Mouse (Mus musculus): Measurements from ENCODE around the gene Cers6. TPM values are rescaled to one million over a fixed set of nuclear protein-coding genes. Genes with fewer than 3 reads are reported as not detected.

Cers6 gene
- polyA plus RNA-seq, 1 experiment from 2014 or later = 40.5 TPM

GRCm38 (mm10) chr2:69011860-69012259, 150.6 kb downstream of the Cers6 start:
- H3K36me3 ChIP-seq = no peaks in the 10 kb centered on the region
- H3K27ac ChIP-seq = no peak overlapping the region
- no peak overlapping the region for H3K4me2 ChIP-seq (replicated peaks)
- H3K4me1 ChIP-seq (replicated peaks) = no peaks in the 10 kb centered on the region
- no peak overlapping the region for H3K4me3 ChIP-seq (replicated peaks)
- H3K27me3 ChIP-seq (replicated peaks) = no peaks in the 10 kb centered on the region
- no peak for ATAC-seq
- no peaks in the 10 kb centered on the region for H3K9me3 ChIP-seq
- no peak overlapping the region for H3K9ac ChIP-seq
- WGBS = 79% methylated on average over 2 of the region's 2 CpGs

- Histone ChIP-seq H3K4me1 (replicated peaks) (no peaks in the 10 kb centered on the region), H3K36me3 (no peaks in the 10 kb centered on the region), H3K4me2 (replicated peaks) (no peak overlapping the region), H3K4me3 (replicated peaks) (no peak overlapping the region), H3K27me3 (replicated peaks) (no peaks in the 10 kb centered on the region), H3K9me3 (no peaks in the 10 kb centered on the region), H3K27ac (no peak overlapping the region), H3K9ac (no peak overlapping the region)
- WGBS = 85% methylated on average over 9 of the region's 9 CpGs
- no peak for ATAC-seq
Observed at GRCm38 (mm10) chr2:69014241-69014640, 153.0 kb downstream of the Cers6 start.

DNA sequence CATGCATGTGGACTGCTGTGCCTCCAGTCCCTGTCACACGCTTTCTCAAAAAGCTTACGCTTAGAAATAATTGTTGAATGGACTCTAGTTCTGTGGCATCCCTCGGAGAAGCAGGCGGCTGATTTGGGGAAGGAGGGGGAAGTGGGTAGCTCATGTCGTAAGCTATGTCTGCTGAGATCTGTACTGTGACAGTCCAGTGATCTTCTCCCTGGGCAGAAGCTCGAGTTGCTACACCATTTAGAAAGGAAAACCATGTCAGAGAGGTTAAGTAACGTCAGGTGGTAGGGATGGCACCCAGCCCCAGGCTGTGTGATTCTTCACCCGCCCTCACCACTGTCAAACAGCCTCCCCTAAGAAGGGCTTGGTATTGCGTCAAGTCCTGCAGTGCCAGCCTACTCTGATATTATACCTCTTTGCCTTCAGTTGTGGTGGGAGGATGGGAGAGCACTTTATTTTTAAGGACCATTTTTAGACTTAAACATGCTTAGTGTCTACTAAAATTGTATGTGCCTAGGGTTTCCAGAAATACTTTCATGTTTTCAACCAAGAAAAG, 154.0 kb downstream of the Cers6 start:
- no peaks in the 10 kb centered on the region for H3K9me3 ChIP-seq
- no peak overlapping the region for H3K9ac ChIP-seq
- H3K27me3 ChIP-seq (replicated peaks) = no peaks in the 10 kb centered on the region
- no peak overlapping the region for H3K27ac ChIP-seq
- H3K36me3 ChIP-seq = no peaks in the 10 kb centered on the region
- no peak overlapping the region for H3K4me2 ChIP-seq (replicated peaks)
- no peak for ATAC-seq
- no peaks in the 10 kb centered on the region for H3K4me1 ChIP-seq (replicated peaks)
- WGBS = 84% methylated on average over 9 of the region's 9 CpGs
- no peak overlapping the region for H3K4me3 ChIP-seq (replicated peaks)

DNA sequence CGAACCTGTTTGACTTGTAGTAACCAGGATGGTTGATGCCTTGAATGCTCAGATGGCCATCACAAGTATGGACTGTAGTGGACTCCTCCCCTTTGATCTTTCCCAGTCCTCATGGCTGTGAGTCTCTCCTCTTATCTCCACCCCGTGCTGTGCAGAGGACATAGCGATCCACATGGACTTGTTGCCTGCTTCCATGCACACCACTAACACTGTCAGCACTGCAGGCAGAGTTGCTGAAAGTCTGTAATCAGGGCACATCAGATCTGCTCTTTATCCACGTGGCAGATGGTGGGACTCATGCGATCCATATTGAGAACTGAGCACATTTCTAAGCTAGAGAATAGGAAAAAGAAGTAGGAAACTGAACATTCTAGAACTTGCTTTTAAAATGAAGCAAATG, 154.6 kb downstream of the Cers6 start:
- Histone ChIP-seq H3K4me1 (replicated peaks) (no peaks in the 10 kb centered on the region), H3K27ac (no peak overlapping the region), H3K9me3 (no peaks in the 10 kb centered on the region), H3K4me2 (replicated peaks) (no peak overlapping the region), H3K27me3 (replicated peaks) (no peaks in the 10 kb centered on the region), H3K4me3 (replicated peaks) (no peak overlapping the region), H3K36me3 (no peaks in the 10 kb centered on the region), H3K9ac (no peak overlapping the region)
- WGBS = 81% methylated on average over 5 of the region's 5 CpGs
- no peak for ATAC-seq

GRCm38 (mm10) chr2:69019026-69019565, 157.9 kb downstream of the Cers6 start:
- WGBS = 82% methylated on average over 13 of the region's 13 CpGs
- ATAC-seq = no peak

DNA sequence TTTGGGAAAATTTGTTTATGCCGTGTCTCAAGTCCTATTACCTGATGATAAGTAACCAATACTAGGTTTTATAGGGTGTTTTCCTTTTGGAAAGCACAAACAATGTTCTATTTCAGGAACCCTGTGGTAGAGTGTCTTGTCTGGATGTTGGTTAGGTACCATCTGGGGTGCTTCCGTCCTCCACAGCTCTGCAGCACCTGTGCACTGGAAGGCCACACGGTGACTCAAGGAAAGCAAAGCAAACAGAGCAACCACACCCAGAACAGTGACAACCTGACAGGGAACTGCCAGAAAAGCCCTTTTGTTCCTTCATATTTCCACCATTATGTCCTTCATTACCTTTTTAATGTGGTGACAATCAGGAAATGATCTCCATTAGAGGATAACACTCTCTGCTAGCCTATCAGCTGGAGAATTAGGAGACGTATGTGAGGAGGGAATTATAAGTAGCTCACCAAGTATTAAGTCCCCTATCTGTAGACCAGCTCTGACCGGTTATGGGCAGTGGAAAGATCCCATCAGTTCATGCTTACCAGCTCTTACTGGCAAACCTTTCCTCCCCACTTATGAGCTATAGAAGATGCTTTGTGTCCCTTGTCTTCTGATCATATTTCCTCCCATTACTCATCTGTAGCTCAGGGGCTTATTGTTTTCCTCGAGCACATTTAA, 158.7 kb downstream of the Cers6 start:
- 68% methylated on average over 6 of the region's 6 CpGs for WGBS
- no peak overlapping the region for H3K4me3 ChIP-seq (replicated peaks)
- no peak overlapping the region for H3K9ac ChIP-seq
- H3K27ac ChIP-seq = no peak overlapping the region
- no peak overlapping the region for H3K4me2 ChIP-seq (replicated peaks)
- H3K27me3 ChIP-seq (replicated peaks) = no peaks in the 10 kb centered on the region
- H3K4me1 ChIP-seq (replicated peaks) = 0 out of 2 replicates have a peak, but pooled peaks cover 3% of the 10 kb centered on the region
- H3K9me3 ChIP-seq = no peaks in the 10 kb centered on the region
- ATAC-seq = peak; percentile 83
- H3K36me3 ChIP-seq = no peaks in the 10 kb centered on the region

More at GRCm38 (mm10) chr2:69019026-69019565, 157.9 kb downstream of the Cers6 start:
- no peaks in the 10 kb centered on the region for H3K9me3 ChIP-seq
- no peaks in the 10 kb centered on the region for H3K36me3 ChIP-seq
- no peak overlapping the region for H3K4me3 ChIP-seq (replicated peaks)
- no peaks in the 10 kb centered on the region for H3K27me3 ChIP-seq (replicated peaks)
- no peak overlapping the region for H3K4me2 ChIP-seq (replicated peaks)
- H3K9ac ChIP-seq = no peak overlapping the region
- H3K27ac ChIP-seq = no peak overlapping the region
- 0 out of 2 replicates have a peak, but pooled peaks cover 3% of the 10 kb centered on the region for H3K4me1 ChIP-seq (replicated peaks)

DNA sequence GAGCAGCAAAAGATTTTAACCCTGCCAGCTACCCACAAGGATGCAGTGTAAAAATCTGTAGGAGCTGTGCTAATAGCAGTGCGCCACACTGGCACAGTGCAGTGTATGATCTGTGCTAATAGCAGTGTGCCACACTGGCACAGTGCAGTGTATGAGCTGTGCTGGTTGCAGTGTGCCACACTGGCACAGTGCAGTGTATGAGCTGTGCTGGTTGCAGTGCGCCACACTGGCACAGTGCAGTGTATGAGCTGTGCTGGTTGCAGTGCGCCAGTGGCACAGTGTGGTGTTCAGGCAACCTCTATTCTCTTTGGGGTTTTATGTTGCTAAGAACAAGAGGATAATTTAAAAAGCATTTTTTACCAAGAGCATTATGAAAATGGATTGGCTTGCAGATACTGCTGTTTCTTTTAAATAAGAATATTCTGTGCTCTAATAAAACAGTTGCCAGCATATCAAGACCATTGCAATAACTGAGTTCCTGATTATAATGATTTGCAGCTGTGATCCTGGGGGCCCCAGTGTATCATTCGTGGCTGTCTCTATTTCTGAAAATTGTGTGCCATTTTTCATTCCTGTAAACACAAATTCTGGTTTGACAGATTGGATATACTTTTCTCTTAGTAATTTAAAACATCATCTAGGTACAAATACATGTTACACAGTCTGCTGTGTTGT, 159.5 kb downstream of the Cers6 start:
- Histone ChIP-seq H3K4me1 (replicated peaks) (0 out of 2 replicates have a peak, but pooled peaks cover 3% of the 10 kb centered on the region), H3K4me3 (replicated peaks) (no peak overlapping the region), H3K4me2 (replicated peaks) (no peak overlapping the region), H3K27me3 (replicated peaks) (no peaks in the 10 kb centered on the region), H3K9ac (no peak overlapping the region), H3K9me3 (no peaks in the 10 kb centered on the region), H3K27ac (no peak overlapping the region), H3K36me3 (no peaks in the 10 kb centered on the region)
- 84% methylated on average over 4 of the region's 4 CpGs for WGBS
- ATAC-seq = peak; percentile 40; the same call in 1 of the 2 replicates

GRCm38 (mm10) chr2:69021516-69021915, 160.3 kb downstream of the Cers6 start:
- H3K9me3 ChIP-seq = no peaks in the 10 kb centered on the region
- 0 out of 2 replicates have a peak, but pooled peaks cover 3% of the 10 kb centered on the region for H3K4me1 ChIP-seq (replicated peaks)
- no peaks in the 10 kb centered on the region for H3K36me3 ChIP-seq
- no peak overlapping the region for H3K4me3 ChIP-seq (replicated peaks)
- ATAC-seq = no peak
- WGBS = 53% methylated on average over 4 of the region's 4 CpGs
- no peak overlapping the region for H3K27ac ChIP-seq
- no peaks in the 10 kb centered on the region for H3K27me3 ChIP-seq (replicated peaks)
- no peak overlapping the region for H3K4me2 ChIP-seq (replicated peaks)
- H3K9ac ChIP-seq = no peak overlapping the region

DNA sequence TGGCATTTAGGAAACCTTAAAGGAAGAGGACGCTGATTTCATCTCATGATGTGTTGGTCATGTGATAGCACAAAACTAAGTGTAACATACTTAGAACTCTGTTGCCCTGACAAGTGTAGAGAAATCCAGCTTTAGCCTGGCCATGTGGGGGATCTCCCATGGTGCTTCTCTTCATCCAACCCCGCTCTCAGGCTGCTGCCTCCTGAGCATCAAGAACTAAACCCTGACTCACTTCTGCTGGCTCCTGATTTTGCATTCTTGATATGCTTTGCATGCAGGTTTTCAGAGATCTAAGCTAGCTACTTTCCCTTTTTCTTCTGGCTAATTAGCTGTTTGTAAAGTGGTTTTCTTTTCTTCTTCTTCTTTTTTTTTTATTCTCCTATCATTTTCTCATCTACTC, 163.6 kb downstream of the Cers6 start:
- no peak for ATAC-seq
- Histone ChIP-seq H3K4me2 (replicated peaks) (no peak overlapping the region), H3K36me3 (no peaks in the 10 kb centered on the region), H3K9ac (no peak overlapping the region), H3K4me1 (replicated peaks) (0 out of 2 replicates have a peak, but pooled peaks cover 3% of the 10 kb centered on the region), H3K9me3 (no peaks in the 10 kb centered on the region), H3K27ac (no peak overlapping the region), H3K4me3 (replicated peaks) (no peak overlapping the region), H3K27me3 (replicated peaks) (no peaks in the 10 kb centered on the region)
- WGBS = 88% methylated on average over 2 of the region's 2 CpGs

- Histone ChIP-seq H3K9ac (no peak overlapping the region), H3K36me3 (no peaks in the 10 kb centered on the region), H3K4me1 (replicated peaks) (no peaks in the 10 kb centered on the region), H3K4me3 (replicated peaks) (no peak overlapping the region), H3K4me2 (replicated peaks) (no peak overlapping the region), H3K9me3 (no peaks in the 10 kb centered on the region), H3K27me3 (replicated peaks) (no peaks in the 10 kb centered on the region), H3K27ac (no peak overlapping the region)
- WGBS = 35% methylated on average over 2 of the region's 2 CpGs
- ATAC-seq = peak; percentile 41
Observed at GRCm38 (mm10) chr2:69032562-69032961, 171.3 kb downstream of the Cers6 start.

DNA sequence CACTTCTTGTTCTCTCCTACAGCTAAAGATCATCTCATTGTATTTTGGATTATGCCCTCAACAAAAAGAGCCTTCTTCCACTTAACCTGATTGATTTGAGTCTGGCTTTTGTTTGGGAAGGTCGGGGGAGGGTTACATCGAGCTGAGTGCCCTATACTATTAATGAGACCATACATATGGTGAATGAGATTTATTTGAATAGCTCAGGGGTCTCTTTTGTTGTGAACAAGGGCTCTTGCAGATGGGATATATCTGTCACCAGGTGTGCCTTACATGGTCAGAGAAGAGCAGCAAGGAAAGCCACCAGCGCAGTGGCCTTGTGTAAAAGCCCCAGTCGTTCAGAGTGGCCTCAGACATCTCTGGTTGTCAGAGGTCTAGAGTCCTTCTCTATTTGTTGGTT, 174.2 kb downstream of the Cers6 start:
- Histone ChIP-seq H3K4me2 (replicated peaks) (no peak overlapping the region), H3K9me3 (no peaks in the 10 kb centered on the region), H3K4me3 (replicated peaks) (no peak overlapping the region), H3K27me3 (replicated peaks) (no peaks in the 10 kb centered on the region), H3K4me1 (replicated peaks) (no peaks in the 10 kb centered on the region), H3K36me3 (no peaks in the 10 kb centered on the region), H3K27ac (no peak overlapping the region), H3K9ac (no peak overlapping the region)
- 55% methylated on average over 4 of the region's 4 CpGs for WGBS
- no peak for ATAC-seq

GRCm38 (mm10) chr2:69037362-69037761, 176.1 kb downstream of the Cers6 start:
- Histone ChIP-seq H3K9ac (no peak overlapping the region), H3K4me1 (replicated peaks) (no peaks in the 10 kb centered on the region), H3K27me3 (replicated peaks) (no peaks in the 10 kb centered on the region), H3K4me3 (replicated peaks) (no peak overlapping the region), H3K9me3 (no peaks in the 10 kb centered on the region), H3K4me2 (replicated peaks) (no peak overlapping the region), H3K36me3 (no peaks in the 10 kb centered on the region), H3K27ac (no peak overlapping the region)
- ATAC-seq = no peak
- WGBS = 82% methylated on average over 2 of the region's 2 CpGs
